Mouse (Mus musculus): ENCODE data around the gene Rbm28.

DNA sequence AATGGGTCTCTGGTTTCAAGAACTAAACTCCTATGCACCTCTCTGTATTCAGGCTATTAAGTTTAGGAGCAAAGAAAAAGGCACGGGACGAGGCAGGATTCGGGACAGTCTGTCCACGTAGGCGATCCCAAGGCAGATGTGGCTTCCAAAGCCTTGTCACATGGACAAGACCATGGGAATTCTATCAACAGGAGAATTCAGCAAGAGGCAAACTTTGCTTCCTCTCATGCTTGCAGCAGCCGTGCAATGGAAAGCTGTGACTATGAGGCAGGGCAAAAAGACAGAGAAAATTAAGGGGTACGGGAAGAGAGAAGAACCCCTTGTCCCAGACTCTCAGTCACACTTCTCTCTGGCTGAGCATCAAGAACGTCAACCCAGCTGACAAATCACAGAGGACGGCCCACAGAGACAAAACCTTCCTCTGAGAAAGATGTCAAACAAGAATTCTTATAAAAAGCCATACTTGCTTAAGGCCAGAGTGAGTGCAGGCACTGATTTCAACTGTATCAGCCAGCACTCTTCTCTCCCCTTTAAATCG is 82.9 kb downstream of the Rbm28 start:
- TF ChIP-seq CTCF (IDR thresholded peaks at IDR 0.05; ENCODE audit: low read depth), result no peak
- no peak for TF ChIP-seq EP300 (IDR thresholded peaks at IDR 0.05; ENCODE audit: low read depth)

Data from liver, postnatal 0 days (tissue).